In genomic region chr8:105297511-105298192, GRCm38 (mm10) we compare ENCODE assay signal across 8 mouse cellular contexts. TPM values are rescaled to one million over a fixed set of nuclear protein-coding genes. Genes with fewer than 3 reads are reported as not detected.
DNase-seq lines count a peak whose midpoint lies in the region; ATAC-seq and TF ChIP-seq lines count a peak whose summit lies in the region.

Gene E2f4 (plus strand): TSS chr8:105297663.

- H3K4me1 ChIP-seq in cortical plate, adult 2 months (ENCODE audit: control insufficient read depth, insufficient read depth, low read length), result 0 out of 2 replicates have a peak, but pooled peaks cover 2% of the 10 kb centered on the region

- ATAC-seq in megakaryocyte progenitor cell, adult 5-6 weeks (replicated peaks; ENCODE audit: poor library complexity), result peak; percentile 89

- DNase-seq in adipocyte (ENCODE audit: low spot score), result peak; percentile 95
- DNase-seq in gastrocnemius, postnatal 10 days, result peak; percentile 90
- peak; percentile 94 for DNase-seq in induced T-regulatory cell, adult 2 months (ENCODE audit: low read depth)
- DNase-seq in left cerebral cortex, adult 9 months (ENCODE audit: low spot score in 2 of 2), result peak; percentile 78 to 92
- DNase-seq in right cerebral cortex, postnatal 14 days, result peak; percentile 95
- DNase-seq in yolk sac, embryonic 10.5 days (ENCODE audit: low spot score), result peak; percentile 89

- H3K4me3 ChIP-seq in cortical plate, adult 2 months (ENCODE audit: insufficient read depth, low read length), result peak within 1 kb of the TSS; percentile 78

- 0 out of 2 replicates have a peak within 1 kb of the TSS, but pooled peaks have one; percentile 43 for H3K27ac ChIP-seq in cortical plate, adult 2 months (ENCODE audit: insufficient read depth, low read length)

- TF ChIP-seq POLR2A in cortical plate, adult 2 months (IDR thresholded peaks at IDR 0.05; ENCODE audit: extremely low read depth, insufficient read depth, low read length), result no peak

- no peak for TF ChIP-seq CTCF in cortical plate, adult 2 months (IDR thresholded peaks at IDR 0.05; ENCODE audit: extremely low read depth, insufficient read depth, low read length)

RNA-seq across cellular contexts. Expression of gene E2f4, which starts in this region (rescaled TPM):
- 63.4 and 65.6 TPM in 2 replicates for polyA plus RNA-seq in cortical plate, adult 2 months (2012; rRNA removed)
- 10 to 100 TPM; 18.7 to 22.3 TPM for total RNA-seq in gastrocnemius, postnatal 10 days (2021)
- total RNA-seq in megakaryocyte progenitor cell, adult 5-6 weeks (2015), result 121 and 126 TPM in 2 replicates
- total RNA-seq in megakaryocyte progenitor cell, adult 5-6 weeks (2017), result 47.0 and 53.6 TPM in 2 replicates

Comparison
In these comparisons a context has a peak if more than half of its experiments do, and no peak if none do; other contexts are left out.
1. Peak in every context shown above with its lines: DNase-seq, ATAC-seq, H3K4me3 ChIP-seq and H3K27ac ChIP-seq.